Mouse (Mus musculus): ENCODE results near the gene Ddx58.
A peak's percentile ranks its signal among the peaks of the same experiment; 100 is the strongest.

Gene Ddx58

DNA sequence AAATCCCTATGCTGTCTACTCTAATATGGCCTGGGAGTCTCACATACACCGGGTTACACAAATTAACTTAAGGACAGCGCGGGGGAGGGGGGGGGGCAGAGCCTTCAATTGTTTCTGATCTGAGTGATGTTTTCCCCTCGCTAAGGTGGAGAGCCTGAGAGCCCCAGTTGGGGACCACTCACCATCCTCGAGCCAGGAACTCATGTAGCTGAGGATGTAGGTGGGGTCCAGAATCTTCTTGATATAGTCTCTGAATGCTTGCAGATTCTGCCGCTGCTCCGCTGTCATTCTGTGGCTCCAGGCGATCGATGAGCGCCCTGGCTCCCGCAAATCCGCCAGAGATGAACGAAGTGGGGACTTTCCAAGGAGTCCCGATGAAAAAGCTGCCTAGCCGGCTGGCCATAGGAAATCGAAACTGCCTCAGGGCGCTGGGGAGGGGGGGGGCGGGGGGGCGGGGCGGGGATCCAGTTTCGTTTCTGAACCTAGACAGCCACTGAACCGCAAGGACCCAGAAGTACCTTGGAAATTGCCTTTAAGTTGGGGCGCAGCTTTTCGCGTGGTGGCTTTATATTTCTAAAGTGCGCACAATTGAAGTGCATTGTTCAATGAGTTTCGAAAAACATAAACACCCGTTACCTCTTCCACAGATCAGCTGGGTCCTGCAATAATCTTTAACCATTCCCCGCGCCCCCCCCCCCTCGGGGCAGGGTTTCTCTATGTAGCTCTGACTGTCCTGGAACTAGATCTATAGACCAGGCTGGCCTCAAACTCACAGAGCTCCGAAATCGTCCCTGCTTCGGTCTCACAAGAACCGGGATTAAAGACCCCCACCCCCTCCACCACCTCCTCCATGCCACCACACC is at the start of gene Ddx58:
Ddx58 (minus strand) TSS at position 420 of the 863 bp plus-strand sequence.
- DNase-seq (ENCODE audit: low spot score): peak; percentile 41

DNA sequence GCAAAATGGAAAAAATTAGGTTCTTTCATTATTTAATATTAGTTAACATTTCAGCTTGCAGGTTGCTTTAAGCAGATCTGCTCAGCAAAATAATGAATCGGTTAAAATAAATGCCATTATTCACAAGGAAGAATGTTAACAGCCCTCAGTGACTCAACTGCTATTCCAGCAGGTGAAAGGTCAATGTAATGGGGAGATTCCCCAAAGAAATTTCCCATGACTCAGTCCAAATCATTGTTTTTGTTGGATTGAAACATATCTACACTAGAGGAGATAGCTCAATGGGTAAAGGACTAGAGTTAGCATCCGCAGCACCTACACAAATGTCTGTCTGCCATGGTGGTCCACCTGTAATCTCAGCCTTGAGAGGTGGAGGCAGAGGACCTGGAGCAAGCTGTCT is 49.4 kb upstream of the Ddx58 start:
- DNase-seq (ENCODE audit: low spot score): no peak

DNA sequence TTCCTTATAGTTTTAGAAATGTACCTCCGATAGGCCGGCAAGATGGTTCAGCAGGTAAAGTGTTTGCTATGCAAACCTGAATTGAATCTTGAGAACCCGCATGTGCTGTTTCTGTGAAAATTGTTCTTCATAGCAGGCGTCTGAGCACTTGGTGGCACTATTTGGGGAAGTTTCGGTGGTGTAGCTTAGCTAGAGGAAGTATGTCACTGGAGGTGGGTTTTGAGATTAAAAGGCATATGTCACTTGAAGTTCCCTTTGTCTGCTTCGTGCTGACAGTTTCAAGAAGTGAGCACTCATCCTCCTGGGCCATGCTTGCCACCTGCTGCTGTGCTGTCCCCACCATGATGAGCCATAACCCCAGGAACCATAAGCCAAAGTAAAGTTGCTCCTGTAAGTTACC is 47.8 kb upstream of the Ddx58 start:
- no peak for DNase-seq (ENCODE audit: low spot score)

DNA sequence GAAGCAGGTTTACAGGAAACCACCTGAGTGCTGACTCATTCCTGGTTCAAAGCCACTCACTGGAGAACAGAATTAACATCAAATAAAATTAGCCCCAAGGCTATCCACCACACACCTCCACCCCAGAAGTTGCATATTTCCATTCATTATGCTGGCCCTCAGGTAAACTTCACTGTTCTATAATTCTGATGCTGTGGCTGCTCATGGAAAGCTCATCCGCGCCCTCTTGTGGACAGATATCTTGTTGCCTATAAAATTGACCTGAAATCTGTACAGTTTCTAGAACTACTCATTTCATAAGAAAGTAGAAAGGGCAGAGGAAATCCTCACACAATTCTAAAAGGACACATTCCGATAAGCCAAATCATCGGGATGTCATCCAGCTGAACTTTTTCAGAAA is 46.0 kb upstream of the Ddx58 start:
- peak; percentile 77 for DNase-seq (ENCODE audit: low spot score)

DNA sequence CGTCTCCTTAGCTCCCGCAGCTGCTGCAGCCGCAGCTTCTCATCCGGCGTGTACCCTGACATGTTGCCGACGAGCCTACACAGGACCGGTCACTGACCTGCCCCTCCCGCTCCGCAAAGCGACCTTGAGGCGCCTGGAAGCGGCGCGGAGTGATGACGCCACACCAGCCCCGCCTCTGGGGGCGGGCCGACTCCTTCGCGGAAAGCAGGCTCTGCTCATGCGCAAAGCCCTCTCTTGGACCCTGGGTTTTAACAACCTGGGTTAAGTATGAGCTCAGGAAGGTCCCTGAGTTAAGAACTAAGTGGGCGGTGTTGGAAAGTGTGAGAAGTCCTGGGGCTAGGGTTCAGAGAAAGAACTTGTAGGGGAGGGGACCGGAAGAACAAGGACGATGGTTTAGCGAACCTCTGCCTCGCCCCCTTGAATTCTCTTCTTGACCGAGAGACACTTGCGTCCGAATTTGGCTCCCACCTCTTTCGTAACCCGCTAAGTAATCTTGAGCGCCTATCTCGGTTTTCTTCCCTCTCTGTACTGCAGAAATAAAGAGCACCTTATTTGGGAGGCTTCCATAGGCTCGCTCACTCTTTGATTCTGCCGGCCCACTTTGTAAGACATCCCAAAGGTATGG is 39.8 kb upstream of the Ddx58 start, which contains the start of gene Ndufb6:
Ndufb6 (minus strand) TSS at position 146 of the 625 bp plus-strand sequence.
- peak; percentile 92 for DNase-seq (ENCODE audit: low spot score)

DNA sequence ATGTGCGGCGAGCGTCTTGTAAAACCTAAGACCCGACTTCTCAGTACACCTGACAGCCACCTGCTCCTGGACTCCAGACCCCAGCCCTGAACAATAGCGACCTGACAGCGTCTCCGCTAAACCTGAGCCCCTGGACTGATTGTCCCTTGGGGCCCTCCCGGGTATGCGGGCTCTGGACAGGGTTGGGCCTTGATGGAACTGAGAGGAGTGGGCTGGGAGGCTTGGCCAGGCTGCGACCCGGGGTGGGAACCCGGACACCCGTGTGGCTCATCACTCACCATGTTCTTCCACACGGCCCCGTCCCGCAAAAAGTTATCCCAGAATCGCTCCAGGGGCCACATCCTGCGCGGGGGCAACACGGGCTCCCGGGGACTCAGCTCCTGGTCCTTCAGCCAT is 39.2 kb upstream of the Ddx58 start:
- no peak for DNase-seq (ENCODE audit: low spot score)

DNA sequence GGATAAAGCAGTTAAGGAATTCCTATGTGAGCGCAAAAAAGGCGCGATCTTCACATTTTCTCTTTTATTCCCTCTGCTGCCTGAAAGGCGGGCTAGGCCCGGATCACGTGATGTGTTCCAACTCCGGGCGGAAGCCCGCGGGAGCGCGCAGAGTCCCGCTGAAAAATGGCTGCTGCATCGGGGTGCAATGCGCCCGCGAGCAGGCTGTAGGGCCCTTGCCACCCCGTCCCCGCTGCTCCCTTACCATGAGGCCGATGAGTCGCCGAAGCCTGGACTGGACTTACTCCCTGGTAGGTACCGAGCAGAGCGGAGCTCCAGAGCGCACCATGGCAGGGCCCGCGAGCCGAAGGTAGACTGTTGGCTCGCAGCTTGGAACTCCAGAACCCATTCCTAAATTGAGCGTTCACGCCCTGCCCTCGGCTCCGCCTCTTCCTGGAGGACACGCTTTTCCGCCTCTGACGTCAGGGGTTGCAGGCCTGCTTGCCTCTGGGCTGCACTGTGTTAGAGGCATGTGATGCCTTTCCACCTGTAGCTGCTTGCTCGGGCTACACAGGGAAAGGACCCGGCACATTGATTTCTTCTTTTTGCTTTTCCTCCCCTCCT is 29.9 kb upstream of the Ddx58 start, which contains the start of the genes Smim27 and Topors:
Smim27 (plus strand) TSS at position 150 of the 603 bp plus-strand sequence.
Topors (minus strand) TSS at position 421 of the 603 bp plus-strand sequence.
- peak; percentile 97 for DNase-seq (ENCODE audit: low spot score)

DNA sequence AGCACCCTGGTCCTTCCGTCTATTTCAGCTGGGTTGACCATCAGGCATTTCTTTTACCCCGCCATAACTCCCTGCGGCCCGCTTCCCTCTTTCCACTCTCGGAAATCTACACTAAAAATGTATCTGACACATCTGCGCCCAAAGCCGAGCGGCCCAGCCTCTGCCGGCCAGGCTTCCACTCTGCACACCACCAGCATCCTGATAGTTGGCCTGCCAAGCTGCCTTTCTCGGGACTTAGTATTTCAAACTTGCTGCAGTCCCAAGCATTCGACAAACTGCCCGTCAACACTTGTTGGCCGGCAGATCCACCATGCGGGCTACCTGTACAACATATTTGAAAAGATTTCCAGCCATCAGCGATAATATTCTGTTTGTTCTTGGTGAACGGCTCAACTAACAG is 29.2 kb upstream of the Ddx58 start:
- no peak for DNase-seq (ENCODE audit: low spot score)

DNA sequence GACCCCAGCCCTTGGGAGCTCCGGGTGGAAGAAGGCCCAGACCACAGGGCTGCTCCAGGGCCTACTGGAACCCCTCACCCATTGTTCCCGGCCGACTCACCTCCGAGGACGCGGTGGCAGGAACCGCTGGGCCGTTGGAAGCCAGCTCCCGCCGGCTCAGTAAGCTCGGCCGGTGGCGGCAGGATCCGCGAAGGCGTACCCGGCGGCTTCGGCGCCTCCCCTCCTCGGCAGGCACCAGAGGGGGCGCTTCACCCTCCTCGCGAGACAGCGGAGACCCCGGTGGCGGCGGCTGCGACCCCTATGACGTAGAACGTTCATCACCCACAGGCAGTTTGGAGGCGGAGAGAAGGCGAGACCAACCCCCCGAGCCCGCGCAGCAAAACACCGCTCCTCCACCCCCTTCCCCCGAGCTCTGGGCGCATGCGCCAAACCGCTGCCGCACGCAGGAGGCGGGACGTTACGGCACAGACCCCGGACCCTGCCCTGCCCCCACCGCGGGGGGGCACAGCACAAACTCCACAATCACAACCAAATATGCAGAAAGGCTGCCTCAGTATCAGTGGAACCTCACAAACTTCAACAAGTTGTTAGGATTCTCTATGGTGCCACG is 28.7 kb upstream of the Ddx58 start:
- DNase-seq (ENCODE audit: low spot score): peak; percentile 92

DNA sequence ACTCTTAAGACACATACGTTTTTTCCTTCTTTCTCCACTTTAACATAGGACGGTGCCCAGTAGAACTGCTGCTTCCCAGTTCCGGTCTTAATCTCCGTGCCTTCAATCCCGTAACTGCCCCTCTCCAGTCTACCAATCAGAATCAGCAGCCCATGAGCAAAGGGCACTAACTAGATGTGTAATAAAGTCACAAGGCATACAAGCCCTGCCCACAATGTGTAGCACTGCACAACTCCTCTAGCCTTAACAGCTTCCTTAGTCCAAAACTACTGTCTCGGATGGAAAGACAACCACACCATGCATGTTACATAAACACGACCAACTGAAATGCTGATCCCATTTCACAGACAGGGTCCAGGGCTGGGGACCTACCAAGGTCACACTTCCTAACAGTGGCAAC is 28.1 kb upstream of the Ddx58 start:
- peak; percentile 54 for DNase-seq (ENCODE audit: low spot score)

DNA sequence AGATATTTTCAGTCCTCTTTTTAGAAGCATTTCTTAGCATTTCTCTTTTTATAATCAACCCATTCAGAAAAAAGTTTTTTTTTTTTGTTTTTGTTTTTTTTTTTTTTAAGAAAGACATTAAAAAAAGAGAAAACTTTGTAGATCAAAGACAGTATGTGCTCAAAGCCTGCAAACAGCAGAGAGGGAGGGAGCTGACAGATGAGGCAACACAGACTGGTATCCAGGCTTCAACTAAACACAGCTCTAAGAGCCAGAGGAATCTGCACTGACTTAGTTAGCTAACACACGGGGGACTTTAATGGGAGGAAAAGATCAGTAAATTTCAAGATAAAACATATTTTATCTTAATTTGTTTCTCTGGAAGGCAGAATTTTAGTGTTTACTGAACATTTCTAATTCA is 24.7 kb upstream of the Ddx58 start:
- DNase-seq (ENCODE audit: low spot score): peak; percentile 26

DNA sequence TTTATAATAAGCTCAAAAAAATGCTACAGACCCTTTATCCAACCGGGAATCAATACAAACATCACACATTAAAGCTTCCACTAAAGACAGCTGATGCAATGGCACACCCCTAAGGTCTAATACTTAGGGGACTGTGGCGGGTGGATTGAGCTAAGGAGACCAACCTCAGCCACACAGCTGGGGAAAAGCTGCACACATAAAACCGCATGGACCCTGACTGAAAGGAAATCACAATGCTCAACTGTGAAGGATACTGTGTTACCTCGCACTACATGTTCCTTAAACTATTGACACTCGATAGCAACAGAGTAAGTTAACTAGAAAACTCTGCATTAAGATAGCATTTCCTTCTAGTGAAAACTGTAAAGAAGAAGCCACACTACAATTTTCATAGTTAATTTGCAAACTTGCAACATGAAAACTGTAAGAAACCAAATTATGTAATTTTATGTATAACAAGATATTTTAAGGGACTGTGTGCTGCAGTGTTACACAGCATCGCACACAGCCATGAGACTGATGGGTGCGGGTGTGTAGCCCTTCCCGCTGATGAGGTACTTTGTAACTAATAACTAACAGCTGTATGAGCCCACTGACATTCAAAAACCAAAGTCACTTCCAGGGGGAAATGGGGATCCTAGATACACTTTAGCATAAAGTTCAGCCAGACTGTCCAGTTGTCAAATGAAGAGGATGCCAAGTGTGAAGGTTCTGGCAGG is 14.9 kb upstream of the Ddx58 start:
- no peak for DNase-seq (ENCODE audit: low spot score)

DNA sequence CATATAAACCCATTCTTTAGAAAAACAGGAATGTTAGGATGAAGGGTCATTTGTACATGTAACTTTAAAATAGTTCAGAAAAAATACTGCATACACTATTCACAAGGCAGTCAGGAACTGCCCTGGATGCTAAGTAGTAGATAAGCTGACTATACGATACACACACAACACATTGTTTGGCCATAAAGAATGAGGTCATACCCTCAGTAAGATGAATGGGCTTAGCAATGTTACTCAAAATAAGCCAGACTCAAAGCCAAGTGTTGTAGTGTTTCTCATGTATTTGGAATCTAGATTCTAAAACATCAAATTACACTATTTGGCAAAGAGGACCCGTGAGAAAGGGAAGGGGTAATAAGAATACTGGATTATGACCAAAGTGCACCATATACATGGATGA is 14.1 kb upstream of the Ddx58 start:
- DNase-seq (ENCODE audit: low spot score): no peak

DNA sequence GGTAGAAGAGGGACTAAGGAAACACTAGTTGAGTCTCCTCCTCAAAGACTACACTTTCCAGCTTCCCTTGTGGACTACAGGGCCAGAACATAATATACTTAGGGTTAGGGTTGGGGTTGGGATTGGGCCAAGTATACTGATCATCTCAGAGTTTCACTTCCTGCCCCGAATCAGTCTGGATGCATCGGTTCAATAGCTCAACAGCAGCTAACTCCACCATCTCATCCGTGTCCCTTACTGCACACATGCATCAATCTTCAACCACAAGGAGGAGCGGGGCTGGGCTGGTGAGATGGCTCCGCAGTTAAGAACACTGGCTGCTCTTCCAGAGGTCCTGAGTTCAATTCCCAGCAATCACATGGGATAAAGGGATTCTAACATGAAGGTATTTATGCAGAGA is 11.4 kb upstream of the Ddx58 start:
- no peak for DNase-seq (ENCODE audit: low spot score)

DNA sequence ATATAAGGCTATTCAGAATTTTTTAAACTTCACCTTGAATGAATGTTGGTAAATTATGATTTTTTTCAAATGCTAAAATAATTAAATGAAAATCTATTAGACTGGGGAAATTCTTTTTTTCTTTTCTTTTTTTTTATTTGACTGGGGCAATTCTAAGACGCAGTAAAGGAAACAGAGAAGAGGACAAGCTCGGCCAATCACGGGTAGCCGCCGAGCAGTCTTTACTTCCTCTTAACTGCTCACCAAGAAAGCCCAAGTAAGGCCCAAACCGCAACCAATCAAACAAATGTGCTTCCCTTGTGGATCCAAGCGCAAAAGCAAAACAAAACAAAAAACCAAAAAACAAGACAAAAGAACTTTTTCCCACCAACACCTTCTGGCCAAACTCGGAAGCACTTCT is 4.4 kb upstream of the Ddx58 start:
- DNase-seq (ENCODE audit: low spot score): no peak

DNA sequence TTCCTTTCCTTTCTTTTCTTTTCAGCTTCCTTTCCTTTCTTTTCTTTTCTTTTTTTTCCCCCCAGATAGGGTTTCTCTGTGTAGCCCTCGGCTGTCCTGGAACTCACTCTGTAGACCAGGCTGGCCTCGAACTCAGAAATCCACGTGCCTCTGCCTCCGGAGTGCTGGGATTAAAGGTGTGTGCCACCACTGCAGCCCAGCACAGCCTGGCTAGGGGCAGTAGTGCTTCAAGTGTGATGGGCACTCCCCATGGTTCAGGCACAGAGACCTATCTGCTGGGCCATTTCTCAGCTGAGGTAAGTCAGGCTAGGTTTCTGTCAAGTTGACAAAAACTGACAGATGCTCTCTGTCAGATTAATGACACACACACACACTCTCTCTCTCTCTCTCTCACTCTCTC is 3.4 kb upstream of the Ddx58 start:
- DNase-seq (ENCODE audit: low spot score): no peak

DNA sequence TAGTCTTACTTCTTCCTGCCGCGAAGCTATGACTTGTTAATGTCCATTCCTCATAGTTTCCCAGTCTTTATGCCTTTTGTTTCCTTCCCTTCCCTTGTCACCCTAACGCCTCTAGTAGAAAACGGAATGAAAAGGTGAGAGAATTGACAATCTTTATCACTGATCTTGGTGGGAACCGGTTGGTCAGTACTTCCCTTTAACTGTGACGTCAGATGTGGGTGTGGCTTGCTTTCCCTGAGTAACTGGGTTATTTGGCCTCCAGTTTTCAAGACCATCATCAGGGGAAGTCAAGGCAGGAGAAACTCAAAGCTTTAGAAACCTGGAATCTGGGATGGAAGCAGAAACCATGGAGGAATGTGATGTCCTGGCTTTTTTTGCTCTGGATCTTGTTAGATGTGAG is 2.3 kb upstream of the Ddx58 start:
- no peak for DNase-seq (ENCODE audit: low spot score)

DNA sequence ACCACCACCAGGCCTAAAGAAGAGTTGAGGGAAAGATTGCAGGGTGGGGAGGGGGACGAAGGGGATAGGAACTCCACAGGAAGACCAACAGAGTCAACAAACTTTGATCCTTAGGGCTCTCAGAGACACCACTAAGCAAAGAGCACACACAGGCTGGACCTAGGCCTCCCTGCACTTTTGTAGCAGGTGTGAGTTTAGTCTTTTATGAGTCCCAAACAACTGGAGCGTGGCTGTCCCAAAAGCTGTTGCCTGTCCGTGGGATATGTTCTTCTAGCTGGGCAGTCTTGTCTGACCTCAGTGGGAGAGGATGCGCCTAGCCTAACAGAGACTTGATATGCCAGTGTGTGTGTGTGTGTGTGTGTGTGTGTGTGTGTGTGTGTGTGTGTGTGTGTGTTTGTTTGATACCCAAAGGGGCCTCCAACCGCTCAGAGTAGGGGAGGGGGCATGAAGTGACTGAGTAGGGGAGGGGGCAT is 680 bp upstream of the Ddx58 start:
- DNase-seq (ENCODE audit: low spot score): no peak

DNA sequence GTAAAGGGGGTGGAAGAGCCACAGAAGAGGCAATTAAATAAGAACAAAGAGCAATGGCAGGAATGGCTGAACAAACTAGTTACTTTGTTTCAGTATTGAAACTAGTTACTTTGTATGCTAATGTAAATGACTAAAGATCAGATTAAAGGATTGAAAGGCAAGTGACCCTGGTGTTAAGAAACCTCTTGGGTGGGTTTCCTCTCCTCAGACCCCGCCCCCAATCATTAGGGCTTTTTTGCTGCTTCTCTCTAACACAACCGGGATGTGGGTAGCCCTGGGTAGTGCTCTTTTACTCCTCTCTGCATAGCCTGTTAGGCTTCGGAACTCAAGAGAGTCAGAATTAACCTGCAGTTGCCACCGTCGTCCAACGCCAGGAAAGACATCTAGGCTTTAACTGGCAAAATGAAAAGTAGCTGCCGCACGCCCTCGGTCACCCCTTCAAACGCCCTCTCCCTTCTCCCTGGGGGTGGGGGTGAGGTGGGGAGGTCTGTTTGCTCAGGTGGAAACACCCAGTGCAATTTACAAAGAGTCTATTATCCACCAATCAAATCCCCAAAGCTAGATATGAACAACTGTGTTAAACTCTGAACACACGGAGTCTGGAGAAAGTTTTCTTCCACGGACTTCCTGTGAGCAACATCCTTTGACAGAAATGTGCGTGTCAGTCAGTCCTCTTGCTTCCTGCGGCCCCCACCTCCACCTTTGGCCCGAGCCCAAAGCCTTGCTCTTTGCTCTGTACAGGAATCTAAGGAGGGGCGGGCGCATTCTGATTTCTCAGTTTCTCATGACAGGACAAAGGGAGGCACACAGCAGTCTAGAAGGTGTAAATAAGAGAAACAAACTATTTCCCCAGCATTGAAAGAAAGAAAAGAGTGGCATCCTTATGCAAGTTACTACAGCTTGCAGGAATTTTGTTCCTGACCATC is 882 bp downstream of the Ddx58 start:
- DNase-seq (ENCODE audit: low spot score): peak; percentile 77

DNA sequence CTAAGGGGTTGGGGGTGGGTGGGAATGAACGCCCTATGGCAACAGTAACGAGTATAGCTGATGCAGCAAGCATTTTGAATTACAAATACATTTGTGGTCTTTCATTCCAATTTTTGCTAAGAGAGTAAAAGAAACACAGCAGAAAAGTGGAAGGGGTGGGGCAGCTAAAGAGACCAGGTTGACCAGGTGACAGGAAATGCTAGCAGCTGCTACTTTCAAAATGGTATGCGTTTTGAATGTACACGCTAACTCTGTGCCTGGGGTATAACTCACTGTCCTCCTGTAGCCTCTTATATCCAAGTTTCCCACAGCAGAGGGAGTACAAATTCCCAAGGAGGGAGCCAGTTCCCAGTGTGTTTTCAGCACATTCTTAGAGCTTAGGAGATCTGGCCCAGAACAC is 2.8 kb downstream of the Ddx58 start:
- DNase-seq (ENCODE audit: low spot score): no peak

DNA sequence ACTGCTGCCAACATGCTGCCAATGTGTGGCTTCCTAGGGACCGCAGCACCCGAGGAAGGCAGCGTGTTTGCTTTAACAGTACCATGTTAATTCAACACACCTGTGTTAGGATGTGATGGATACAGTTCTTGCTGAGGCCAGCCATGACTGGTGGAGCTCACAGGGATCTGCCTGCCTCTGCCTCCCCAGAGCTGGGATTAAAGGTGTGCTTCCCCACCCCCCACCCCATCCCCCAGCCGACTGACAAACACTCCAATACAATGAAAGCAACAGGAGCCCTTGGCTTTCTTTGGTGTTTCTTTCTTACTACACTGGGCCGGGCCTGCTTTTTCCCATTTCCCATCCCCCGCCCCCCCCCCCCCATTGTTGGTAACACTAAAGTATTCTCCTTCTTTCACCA is 5.4 kb downstream of the Ddx58 start:
- DNase-seq (ENCODE audit: low spot score): no peak

All from lung, postnatal 25 days (tissue).